Mouse (Mus musculus): ENCODE results near the gene Pex10. TPM values are rescaled to one million over a fixed set of nuclear protein-coding genes. Genes with fewer than 3 reads are reported as not detected.

The Pex10 gene
- polyA plus RNA-seq (2014; fragmentation: Nextera tagmentation; extraction: Ambion mirVana): 6.6 and 8.6 TPM in 2 replicates

DNA sequence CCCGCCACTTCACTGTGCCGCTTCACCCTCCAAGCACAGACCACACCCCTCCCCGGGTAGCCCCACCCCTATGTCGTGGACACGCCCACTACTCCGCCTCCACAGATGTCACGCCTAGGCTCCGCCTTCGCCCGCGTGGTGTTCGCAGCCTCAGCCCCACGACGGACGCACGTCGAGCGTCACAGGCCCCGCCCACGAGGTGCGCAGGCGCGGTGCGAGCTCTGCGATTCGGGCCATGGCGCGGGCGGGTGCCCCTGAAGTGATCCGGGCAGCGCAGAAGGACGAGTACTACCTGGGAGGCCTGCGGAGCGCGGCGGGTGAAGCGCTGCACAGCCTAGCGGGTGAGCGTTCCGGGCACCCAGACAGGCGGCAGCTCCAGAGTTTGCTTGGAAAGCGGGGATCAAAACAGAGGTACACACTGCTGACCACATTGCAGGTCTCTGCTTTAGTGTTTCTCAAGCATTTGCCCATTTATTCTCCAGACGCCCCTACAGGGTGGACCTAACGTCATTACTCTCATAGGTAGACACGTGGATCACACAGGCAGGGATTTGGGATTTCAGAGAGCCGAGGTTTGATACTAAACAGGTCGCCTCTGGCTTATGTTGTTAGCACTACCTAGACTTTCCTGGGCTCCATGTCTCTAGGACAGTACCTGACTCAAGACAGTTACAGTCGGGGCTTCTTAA, at the start of gene Pex10:
Pex10 (plus strand) TSS at position 183 of the 689 bp plus-strand sequence.
- Histone ChIP-seq H3K27me3 (ENCODE audit: control insufficient read depth, insufficient read depth, low read length) (no peaks in the 10 kb centered on the region), H3K36me3 (ENCODE audit: control insufficient read depth, insufficient read depth, low read length) (peaks cover 30% of the 10 kb centered on the region), H3K9ac (replicated peaks; ENCODE audit: low read depth, low read length) (peak within 1 kb of the TSS; percentile 73), H3K4me1 (ENCODE audit: control insufficient read depth, insufficient read depth, low read length) (peaks cover 14% of the 10 kb centered on the region), H3K9me3 (ENCODE audit: control insufficient read depth, low read length) (no peaks in the 10 kb centered on the region), H3K27ac (ENCODE audit: low read depth, low read length) (peak within 1 kb of the TSS; percentile 64), H3K4me2 (ENCODE audit: low read depth, low read length) (peak within 1 kb of the TSS; percentile 70), H3K4me3 (ENCODE audit: low read depth, low read length) (peak within 1 kb of the TSS; percentile 65)
- WGBS: 1% methylated on average over 47 of the region's 48 CpGs
- peak; percentile 90 for ATAC-seq (ENCODE audit: low read depth)

DNA sequence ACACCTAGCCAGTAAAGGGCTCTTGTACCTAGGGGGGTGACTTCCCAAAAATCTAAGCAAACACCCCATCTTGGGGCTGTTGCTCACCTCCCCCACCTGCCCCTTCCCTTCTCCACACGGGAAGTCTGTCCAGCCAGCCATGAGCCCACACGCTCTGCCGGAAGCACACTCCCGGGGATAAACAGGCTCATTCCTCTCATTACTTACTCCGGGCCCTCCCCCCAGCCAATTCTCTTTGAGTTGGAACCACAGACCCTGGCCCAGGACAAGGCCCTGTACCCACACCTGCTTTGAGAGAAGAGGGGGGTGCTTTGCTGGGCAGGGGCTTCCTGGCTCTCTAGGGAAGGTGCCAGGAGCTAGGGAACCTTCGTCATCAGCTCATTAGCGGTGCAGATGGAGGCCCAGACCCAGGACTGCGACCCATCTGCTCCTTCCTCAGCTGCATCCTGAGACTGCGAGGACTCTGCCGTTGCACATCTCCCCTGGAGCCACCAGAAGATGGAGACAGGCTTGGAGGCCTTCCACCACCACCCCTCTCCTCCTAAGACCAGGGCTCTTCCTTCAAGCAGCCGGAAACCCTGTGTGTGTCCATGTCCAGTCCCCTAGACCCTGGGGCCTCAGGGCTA, 49.5 kb upstream of the Pex10 start:
- Histone ChIP-seq H3K9ac (replicated peaks; ENCODE audit: low read depth, low read length) (no peak overlapping the region), H3K4me3 (ENCODE audit: low read depth, low read length) (no peak overlapping the region), H3K36me3 (ENCODE audit: control insufficient read depth, insufficient read depth, low read length) (no peaks in the 10 kb centered on the region), H3K27me3 (ENCODE audit: control insufficient read depth, insufficient read depth, low read length) (no peaks in the 10 kb centered on the region), H3K4me2 (ENCODE audit: low read depth, low read length) (no peak overlapping the region), H3K27ac (ENCODE audit: low read depth, low read length) (no peak overlapping the region), H3K4me1 (ENCODE audit: control insufficient read depth, insufficient read depth, low read length) (peaks cover 21% of the 10 kb centered on the region), H3K9me3 (ENCODE audit: control insufficient read depth, low read length) (no peaks in the 10 kb centered on the region)
- WGBS: 40% methylated on average over 11 of the region's 11 CpGs
- no peak for ATAC-seq (ENCODE audit: low read depth)

DNA sequence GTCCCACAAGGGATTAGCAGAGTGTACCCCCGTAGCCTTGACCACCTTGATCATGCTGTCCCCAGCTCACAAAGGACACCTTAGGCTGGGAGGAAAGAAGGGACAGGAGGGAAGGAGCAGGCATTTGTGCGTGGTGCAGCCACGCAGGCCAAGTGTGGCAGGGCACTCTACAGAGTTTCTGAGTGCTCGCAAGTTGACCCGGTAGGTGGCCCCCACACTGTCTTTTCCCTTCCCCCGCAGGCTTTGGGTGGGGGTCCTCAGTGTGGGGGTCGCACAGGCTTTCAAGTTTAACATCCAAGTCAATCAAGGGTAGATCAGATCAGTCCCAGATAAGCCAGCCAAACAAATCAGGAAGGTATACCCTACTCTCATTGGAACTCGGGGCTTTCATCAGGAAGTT, 48.8 kb upstream of the Pex10 start:
- Histone ChIP-seq H3K4me2 (ENCODE audit: low read depth, low read length) (no peak overlapping the region), H3K9me3 (ENCODE audit: control insufficient read depth, low read length) (no peaks in the 10 kb centered on the region), H3K27me3 (ENCODE audit: control insufficient read depth, insufficient read depth, low read length) (no peaks in the 10 kb centered on the region), H3K4me1 (ENCODE audit: control insufficient read depth, insufficient read depth, low read length) (peaks cover 21% of the 10 kb centered on the region), H3K4me3 (ENCODE audit: low read depth, low read length) (no peak overlapping the region), H3K9ac (replicated peaks; ENCODE audit: low read depth, low read length) (no peak overlapping the region), H3K36me3 (ENCODE audit: control insufficient read depth, insufficient read depth, low read length) (no peaks in the 10 kb centered on the region), H3K27ac (ENCODE audit: low read depth, low read length) (no peak overlapping the region)
- ATAC-seq (ENCODE audit: low read depth): no peak
- 79% methylated on average over 8 of the region's 8 CpGs for WGBS

DNA sequence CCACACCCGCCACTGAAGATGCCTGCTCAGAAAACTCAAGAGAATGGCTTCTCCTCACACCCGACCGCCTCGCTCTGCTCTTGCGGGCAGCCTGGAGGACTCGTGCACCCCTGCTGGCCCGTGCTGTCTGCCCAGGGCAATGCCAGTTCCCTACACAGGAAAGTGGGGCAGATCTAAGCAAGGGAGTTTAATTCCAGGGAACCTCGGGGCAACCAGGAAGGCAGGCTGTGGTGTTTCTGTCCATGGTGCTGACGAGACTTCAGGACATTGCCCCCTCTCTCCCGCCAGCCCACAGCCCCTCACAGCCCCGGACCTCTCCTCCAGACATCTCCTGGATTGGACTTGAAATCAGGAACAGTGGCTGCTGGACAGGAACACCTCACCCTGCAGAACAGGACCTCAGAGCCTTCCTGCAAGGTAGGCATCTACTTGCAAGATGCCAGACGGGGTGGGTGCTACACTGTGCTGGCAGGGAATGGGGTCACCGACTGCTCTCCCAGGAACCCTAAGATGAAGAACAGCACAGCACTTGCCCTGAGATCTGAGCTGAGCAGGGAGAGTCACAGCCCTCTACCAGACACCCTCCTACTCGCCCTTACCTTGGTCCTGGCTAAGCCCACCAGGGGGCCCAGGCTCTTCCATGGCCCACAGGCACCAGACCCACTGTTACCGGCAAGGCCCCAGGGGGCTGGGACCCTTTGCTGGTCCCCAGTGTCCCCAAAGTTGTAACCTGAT, 48.0 kb upstream of the Pex10 start:
- Histone ChIP-seq H3K27me3 (ENCODE audit: control insufficient read depth, insufficient read depth, low read length) (no peaks in the 10 kb centered on the region), H3K9me3 (ENCODE audit: control insufficient read depth, low read length) (no peaks in the 10 kb centered on the region), H3K27ac (ENCODE audit: low read depth, low read length) (no peak overlapping the region), H3K4me1 (ENCODE audit: control insufficient read depth, insufficient read depth, low read length) (peaks cover 21% of the 10 kb centered on the region), H3K4me3 (ENCODE audit: low read depth, low read length) (no peak overlapping the region), H3K9ac (replicated peaks; ENCODE audit: low read depth, low read length) (no peak overlapping the region), H3K4me2 (ENCODE audit: low read depth, low read length) (peak overlapping the region; percentile 14; the same call in 1 of the 2 replicates), H3K36me3 (ENCODE audit: control insufficient read depth, insufficient read depth, low read length) (no peaks in the 10 kb centered on the region)
- peak; percentile 25; the same call in 1 of the 2 replicates for ATAC-seq (ENCODE audit: low read depth)
- 9% methylated on average over 15 of the region's 15 CpGs for WGBS

DNA sequence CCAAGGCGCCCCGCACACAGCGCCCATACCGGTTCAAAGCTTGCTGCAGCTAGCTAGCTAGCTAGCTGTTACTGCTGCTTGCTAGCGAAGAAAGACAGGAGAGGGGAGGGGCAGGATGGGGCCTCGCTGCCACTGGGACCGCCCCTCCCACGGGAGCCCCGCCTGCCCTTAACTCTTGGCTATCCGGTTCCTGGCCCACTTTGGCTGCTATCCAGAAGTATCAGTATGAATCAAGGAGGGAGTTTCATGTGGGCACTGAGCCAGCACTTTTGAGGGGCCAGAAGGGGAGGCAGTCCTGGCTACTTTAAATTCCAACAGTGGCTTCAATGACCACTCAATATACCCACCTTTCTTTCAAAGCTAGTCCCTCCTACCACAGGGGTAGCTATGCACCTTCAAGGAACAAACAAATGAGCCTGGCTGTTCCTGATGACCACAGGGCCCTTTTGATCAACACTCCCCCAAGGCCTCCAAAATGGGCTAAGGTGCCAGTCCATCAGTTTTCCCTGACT, 47.4 kb upstream of the Pex10 start:
- Histone ChIP-seq H3K27me3 (ENCODE audit: control insufficient read depth, insufficient read depth, low read length) (no peaks in the 10 kb centered on the region), H3K4me1 (ENCODE audit: control insufficient read depth, insufficient read depth, low read length) (peaks cover 21% of the 10 kb centered on the region), H3K4me3 (ENCODE audit: low read depth, low read length) (no peak overlapping the region), H3K9me3 (ENCODE audit: control insufficient read depth, low read length) (no peaks in the 10 kb centered on the region), H3K4me2 (ENCODE audit: low read depth, low read length) (peak overlapping the region; percentile 14; the same call in 1 of the 2 replicates), H3K36me3 (ENCODE audit: control insufficient read depth, insufficient read depth, low read length) (no peaks in the 10 kb centered on the region), H3K27ac (ENCODE audit: low read depth, low read length) (no peak overlapping the region), H3K9ac (replicated peaks; ENCODE audit: low read depth, low read length) (no peak overlapping the region)
- peak; percentile 49; the same call in 1 of the 2 replicates for ATAC-seq (ENCODE audit: low read depth)
- WGBS: 0% methylated on average over 10 of the region's 10 CpGs

DNA sequence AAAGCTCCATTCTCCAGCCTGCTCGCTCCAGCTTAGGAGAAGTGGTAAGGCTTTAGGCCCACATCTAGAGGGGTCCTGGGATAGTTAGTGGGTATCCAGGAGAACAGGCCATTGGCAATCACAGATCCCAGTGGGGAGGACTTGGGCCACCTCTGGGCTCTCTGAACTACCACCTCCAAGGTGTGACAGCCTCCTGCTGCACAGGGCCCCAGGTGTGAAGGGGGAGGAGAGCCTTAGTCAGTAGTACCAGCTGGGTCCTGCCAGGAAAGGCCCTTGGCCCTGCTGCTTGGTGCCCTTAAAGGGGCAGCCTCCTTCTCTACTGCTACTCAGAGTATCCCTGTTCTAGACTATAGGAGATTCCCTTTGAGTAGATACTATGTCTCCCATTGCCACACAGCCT, 46.7 kb upstream of the Pex10 start:
- WGBS: 50% methylated on average over 1 of the region's 1 CpGs
- H3K9ac ChIP-seq (replicated peaks; ENCODE audit: low read depth, low read length): no peak overlapping the region
- no peak for ATAC-seq (ENCODE audit: low read depth)
- no peaks in the 10 kb centered on the region for H3K9me3 ChIP-seq (ENCODE audit: control insufficient read depth, low read length)
- no peak overlapping the region for H3K27ac ChIP-seq (ENCODE audit: low read depth, low read length)
- no peak overlapping the region for H3K4me2 ChIP-seq (ENCODE audit: low read depth, low read length)
- H3K36me3 ChIP-seq (ENCODE audit: control insufficient read depth, insufficient read depth, low read length): no peaks in the 10 kb centered on the region
- no peaks in the 10 kb centered on the region for H3K27me3 ChIP-seq (ENCODE audit: control insufficient read depth, insufficient read depth, low read length)
- H3K4me3 ChIP-seq (ENCODE audit: low read depth, low read length): no peak overlapping the region
- H3K4me1 ChIP-seq (ENCODE audit: control insufficient read depth, insufficient read depth, low read length): peaks cover 21% of the 10 kb centered on the region

DNA sequence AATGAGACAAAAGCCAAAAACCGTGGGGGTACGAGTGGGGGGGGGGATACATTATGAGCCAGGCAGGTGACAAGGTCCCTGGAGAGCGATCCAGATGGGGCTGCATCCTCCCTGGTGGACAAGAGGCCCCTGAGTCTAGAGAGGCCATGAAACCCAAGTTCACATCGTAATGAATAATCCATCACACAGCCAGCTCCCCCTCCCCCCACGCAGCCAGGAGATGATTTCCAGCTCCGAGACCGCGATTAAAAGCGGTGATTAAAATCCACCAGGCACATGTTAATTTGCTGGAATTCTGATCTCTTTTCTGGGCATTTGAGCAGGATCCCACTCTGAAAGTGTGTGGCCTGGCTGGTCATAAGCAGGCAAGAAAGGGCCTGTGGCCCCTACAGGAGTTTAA, 46.0 kb upstream of the Pex10 start:
- H3K9ac ChIP-seq (replicated peaks; ENCODE audit: low read depth, low read length): no peak overlapping the region
- ATAC-seq (ENCODE audit: low read depth): no peak
- no peak overlapping the region for H3K4me3 ChIP-seq (ENCODE audit: low read depth, low read length)
- H3K27ac ChIP-seq (ENCODE audit: low read depth, low read length): no peak overlapping the region
- H3K4me1 ChIP-seq (ENCODE audit: control insufficient read depth, insufficient read depth, low read length): peaks cover 21% of the 10 kb centered on the region
- H3K36me3 ChIP-seq (ENCODE audit: control insufficient read depth, insufficient read depth, low read length): no peaks in the 10 kb centered on the region
- H3K4me2 ChIP-seq (ENCODE audit: low read depth, low read length): no peak overlapping the region
- H3K9me3 ChIP-seq (ENCODE audit: control insufficient read depth, low read length): no peaks in the 10 kb centered on the region
- WGBS: 36% methylated on average over 9 of the region's 9 CpGs
- H3K27me3 ChIP-seq (ENCODE audit: control insufficient read depth, insufficient read depth, low read length): no peaks in the 10 kb centered on the region

DNA sequence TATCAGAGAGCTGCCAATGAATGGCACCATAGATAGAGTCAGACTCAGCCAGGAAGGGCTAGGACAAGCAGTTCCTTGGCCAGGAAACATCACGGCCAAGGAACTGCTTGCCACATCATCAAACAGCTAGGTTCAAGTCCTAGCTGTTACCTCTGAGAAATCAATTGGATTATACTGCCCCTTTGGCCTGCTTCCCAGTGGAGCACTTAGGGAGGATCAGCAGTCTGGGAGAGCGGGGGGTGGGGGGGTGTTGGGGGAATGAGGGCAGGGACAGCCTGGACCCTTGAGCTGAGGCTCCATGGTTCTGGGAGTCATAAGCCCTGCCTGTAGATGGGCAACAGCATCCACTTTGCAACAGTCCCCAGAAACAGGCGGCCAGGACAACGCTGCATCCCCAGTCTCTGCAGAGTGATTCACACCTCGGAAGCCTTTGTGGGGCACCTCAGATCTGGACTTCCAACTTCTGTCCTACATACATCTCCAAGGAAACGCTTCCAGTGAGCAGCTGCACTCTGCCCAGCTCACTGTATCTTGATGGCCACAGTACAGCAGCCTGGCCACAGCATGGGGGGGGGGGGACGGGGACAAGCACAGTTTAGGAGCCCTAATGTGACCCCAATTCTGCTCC, 44.5 kb upstream of the Pex10 start:
- Histone ChIP-seq H3K9me3 (ENCODE audit: control insufficient read depth, low read length) (no peaks in the 10 kb centered on the region), H3K27me3 (ENCODE audit: control insufficient read depth, insufficient read depth, low read length) (no peaks in the 10 kb centered on the region), H3K4me3 (ENCODE audit: low read depth, low read length) (no peak overlapping the region), H3K9ac (replicated peaks; ENCODE audit: low read depth, low read length) (no peak overlapping the region), H3K4me1 (ENCODE audit: control insufficient read depth, insufficient read depth, low read length) (peaks cover 21% of the 10 kb centered on the region), H3K4me2 (ENCODE audit: low read depth, low read length) (no peak overlapping the region), H3K27ac (ENCODE audit: low read depth, low read length) (no peak overlapping the region), H3K36me3 (ENCODE audit: control insufficient read depth, insufficient read depth, low read length) (no peaks in the 10 kb centered on the region)
- WGBS: 67% methylated on average over 7 of the region's 7 CpGs
- ATAC-seq (ENCODE audit: low read depth): no peak

Data from neural tube, embryonic 14.5 days (tissue).